Mouse (Mus musculus) heart, embryonic 13.5 days (tissue): Measurements from ENCODE around the gene Vmn2r110. TPM values are rescaled to one million over a fixed set of nuclear protein-coding genes. Genes with fewer than 3 reads are reported as not detected.

Source experiments
- ATAC-seq: fragments of 200-750 bp; cut with Nextera tagmentation; 2 replicates; pipeline ENCODE4 v1.8.0; 2017; ENCODE audit warnings: moderate TSS enrichment; ENCODE audit not compliant: insufficient number of reproducible peaks, low FRiP score, low TSS enrichment; ENCODE audit errors: extremely low read depth
- H3K27ac ChIP-seq: fragments of 300-500 bp; sonication (generic); replicated peaks from 2 replicates; pipeline ENCODE4 v1.5.1; 2015; ENCODE audit warnings: moderate library complexity, mild to moderate bottlenecking, inconsistent platforms
- H3K27me3 ChIP-seq: fragments of 300-500 bp; sonication (generic); replicated peaks from 2 replicates; pipeline ENCODE4 v1.6.1; 2015; ENCODE audit warnings: mild to moderate bottlenecking, inconsistent platforms
- H3K36me3 ChIP-seq: fragments of 300-500 bp; sonication (generic); 2 replicates; pipeline ENCODE4 v1.6.1; 2015; ENCODE audit warnings: mild to moderate bottlenecking, inconsistent platforms
- H3K4me1 ChIP-seq: fragments of 300-500 bp; sonication (generic); 2 replicates; pipeline ENCODE4 v1.6.1; 2015; ENCODE audit warnings: inconsistent platforms
- H3K4me2 ChIP-seq: fragments of 300-500 bp; sonication (generic); 2 replicates; pipeline ENCODE4 v1.6.1; 2015; ENCODE audit warnings: inconsistent platforms, mild to moderate bottlenecking, moderate library complexity
- H3K4me3 ChIP-seq: fragments of 300-500 bp; sonication (generic); 2 replicates; pipeline ENCODE4 v1.5.1; 2015; ENCODE audit warnings: moderate library complexity, mild to moderate bottlenecking, inconsistent platforms
- H3K9ac ChIP-seq: fragments of 300-500 bp; sonication (generic); 2 replicates; pipeline ENCODE4 v1.6.1; 2015; ENCODE audit warnings: inconsistent platforms, mild to moderate bottlenecking, moderate library complexity
- H3K9me3 ChIP-seq: fragments of 300-500 bp; sonication (generic); 2 replicates; pipeline ENCODE4 v1.6.1; 2016; ENCODE audit warnings: inconsistent platforms
- WGBS: fragments of 180-500 bp; shearing (Covaris S2); methylation state at CpG from one replicate; pipeline ENCODE4 v1.1.7; 2015; ENCODE audit warnings: mixed read lengths; 5-methylcytosine and 5-hydroxymethylcytosine counted together
- polyA plus RNA-seq: library from polyadenylated mRNA; unstranded; fragments of >200 nt; fragmentation: Nextera tagmentation; extraction: Ambion mirVana; gene quantifications from 2 replicates; pipeline ENCODE4 v1.2.1, GENCODE M21; 2015

Vmn2r110 gene
- polyA plus RNA-seq, result 0.01 and 0.03 TPM in 2 replicates

DNA sequence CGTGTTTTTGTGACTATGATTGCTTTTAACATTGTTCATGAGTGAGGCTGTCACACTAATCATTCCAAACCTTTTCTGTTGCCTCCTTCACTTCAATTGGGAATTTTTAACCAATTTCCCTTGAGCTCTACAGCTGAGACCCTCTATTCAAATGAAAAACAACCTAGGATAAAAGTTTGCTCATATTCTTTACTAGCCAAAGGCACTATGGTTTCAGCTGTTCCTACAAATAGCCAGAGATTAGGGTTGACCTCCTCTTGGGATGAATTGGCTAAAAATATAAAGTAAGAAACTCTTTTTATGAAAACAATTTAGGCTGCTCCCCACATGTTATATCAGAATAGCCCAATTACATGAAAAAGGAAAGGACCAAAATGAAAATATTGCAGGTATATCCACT is at the start of gene Vmn2r110:
Gene Vmn2r110, minus strand, starts transcription at position 101 of the 400 bp plus-strand sequence.
- WGBS, result 35% methylated on average over 1 of the region's 1 CpGs
- no peak within 1 kb of the TSS for H3K4me3 ChIP-seq
- H3K9me3 ChIP-seq, result peaks cover 7% of the 10 kb centered on the region
- no peak within 1 kb of the TSS for H3K9ac ChIP-seq
- no peak within 1 kb of the TSS for H3K4me2 ChIP-seq
- no peaks in the 10 kb centered on the region for H3K36me3 ChIP-seq
- no peaks in the 10 kb centered on the region for H3K27me3 ChIP-seq
- H3K4me1 ChIP-seq, result no peaks in the 10 kb centered on the region
- no peak for ATAC-seq
- H3K27ac ChIP-seq, result no peak within 1 kb of the TSS

DNA sequence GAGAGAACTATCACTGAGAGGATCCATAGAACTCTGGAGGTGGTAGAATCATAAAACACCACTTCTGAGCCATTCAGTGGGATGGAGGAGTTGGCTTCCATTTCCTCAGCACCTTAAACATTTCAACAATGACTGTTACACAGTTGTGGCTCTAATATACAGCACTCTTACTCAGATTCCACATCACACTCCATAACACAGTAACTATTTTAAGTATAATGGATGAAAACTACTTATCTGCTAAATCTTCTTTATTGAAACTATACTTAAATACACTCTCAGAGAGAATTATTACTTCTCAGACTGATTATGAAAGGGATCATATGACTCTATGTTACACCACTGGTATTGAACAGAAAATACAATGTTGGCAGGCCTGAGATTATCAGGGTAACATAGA is 28.6 kb upstream of the Vmn2r110 start, which contains the start of gene Fpr-rs3:
Gene Fpr-rs3, minus strand, starts transcription at position 101 of the 400 bp plus-strand sequence.
- H3K27ac ChIP-seq, result no peak within 1 kb of the TSS
- H3K9me3 ChIP-seq, result peaks cover 21% of the 10 kb centered on the region; the same call in 1 of the 2 replicates
- H3K4me2 ChIP-seq, result no peak within 1 kb of the TSS
- no peaks in the 10 kb centered on the region for H3K4me1 ChIP-seq
- ATAC-seq, result no peak; the same call in 1 of the 2 replicates
- no peak within 1 kb of the TSS for H3K9ac ChIP-seq
- H3K27me3 ChIP-seq, result no peaks in the 10 kb centered on the region
- no peaks in the 10 kb centered on the region for H3K36me3 ChIP-seq
- H3K4me3 ChIP-seq, result no peak within 1 kb of the TSS

GRCm38 (mm10) chr17:20564656-20565055 is 31.6 kb downstream of the Vmn2r110 start, which contains the start of gene Vmn2r109:
Gene Vmn2r109 (minus strand): TSS chr17:20564756.
- Histone ChIP-seq H3K27me3 (no peaks in the 10 kb centered on the region), H3K9ac (no peak within 1 kb of the TSS), H3K4me3 (no peak within 1 kb of the TSS), H3K4me2 (no peak within 1 kb of the TSS), H3K27ac (no peak within 1 kb of the TSS), H3K4me1 (no peaks in the 10 kb centered on the region), H3K9me3 (no peaks in the 10 kb centered on the region), H3K36me3 (no peaks in the 10 kb centered on the region)
- WGBS, result 76% methylated on average over 1 of the region's 1 CpGs
- ATAC-seq, result no peak

Other genes starting within 250 kb of the Vmn2r110 start
- gene Vmn1r224, start 182.3 kb downstream of the Vmn2r110 start, polyA plus RNA-seq, result not detected in 2 replicates
- gene Vmn2r108, start 115.1 kb downstream of the Vmn2r110 start, polyA plus RNA-seq, result not detected in 2 replicates
- gene Vmn1r225, start 98.3 kb downstream of the Vmn2r110 start, polyA plus RNA-seq, result not detected in 2 replicates
- not detected in 2 replicates for gene Vmn2r109, start 31.7 kb downstream of the Vmn2r110 start, polyA plus RNA-seq
- gene Fpr-rs3, start 28.5 kb upstream of the Vmn2r110 start, polyA plus RNA-seq, result not detected in 2 replicates
- not detected in 2 replicates for gene Vmn1r226, start 86.4 kb upstream of the Vmn2r110 start, polyA plus RNA-seq
- gene Vmn1r227, start 133.4 kb upstream of the Vmn2r110 start, polyA plus RNA-seq, result not detected in 2 replicates
- gene Vmn1r228, start 189.7 kb upstream of the Vmn2r110 start, polyA plus RNA-seq, result not detected in 2 replicates
- not detected in 2 replicates for gene Vmn1r229, start 215.1 kb upstream of the Vmn2r110 start, polyA plus RNA-seq
- not detected in 2 replicates for gene Vmn1r230, start 244.0 kb upstream of the Vmn2r110 start, polyA plus RNA-seq